Mouse (Mus musculus): Measurements from ENCODE around the gene Bcl2l2.

GRCm38 (mm10) chr14:54897445-54897844 lies 14.3 kb downstream of the Bcl2l2 start:
- TF ChIP-seq GATA1 (IDR thresholded peaks at IDR 0.05; ENCODE audit: borderline replicate concordance, low read length) = no peak
- TF ChIP-seq FLI1 (IDR thresholded peaks at IDR 0.05; ENCODE audit: low read length) = no peak
